Mouse (Mus musculus) gastrocnemius, postnatal 14 days (tissue): Measurements from ENCODE around the gene 1110002E22Rik. TPM values are rescaled to one million over a fixed set of nuclear protein-coding genes. Genes with fewer than 3 reads are reported as not detected.

Experiments used
- total RNA-seq, 2 experiments: library from RNA; stranded (reverse); gene quantifications; 2 replicates each; pipeline ENCODE4 v1.2.3; 2021

The 1110002E22Rik gene
- total RNA-seq, 2 experiments from 2014 or later, result 105 to 170 TPM

Other genes starting within 250 kb of the 1110002E22Rik start
- 10 to 100 TPM; 87.8 to 95.7 TPM for gene H2afz, start 200.6 kb upstream of the 1110002E22Rik start, total RNA-seq
- gene Dnajb14, start 197.4 kb upstream of the 1110002E22Rik start, total RNA-seq, result 1 to 10 TPM; 7.2 to 9.6 TPM
- 10 to 100 TPM; 47.3 to 51.2 TPM for gene Lamtor3, start 146.5 kb upstream of the 1110002E22Rik start, total RNA-seq
- 1 to 10 TPM in 1 of 2 experiments, under 1 TPM in 1; 0.84 to 1.1 TPM for gene Dapp1, start 83.5 kb upstream of the 1110002E22Rik start, total RNA-seq
- gene Gm5105, start 2.3 kb downstream of the 1110002E22Rik start, total RNA-seq, result 1 to 10 TPM; 1.4 to 1.6 TPM
- gene Trmt10a, start 78.4 kb downstream of the 1110002E22Rik start, total RNA-seq, result 1 to 10 TPM; 2.4 to 2.5 TPM
- 1 to 10 TPM; 1.9 to 2.7 TPM for gene Mttp, start 79.9 kb downstream of the 1110002E22Rik start, total RNA-seq
- not detected for gene 4930579F01Rik, start 128.8 kb downstream of the 1110002E22Rik start, total RNA-seq
- under 1 TPM; 0.13 to 0.37 TPM for gene Adh7, start 152.7 kb downstream of the 1110002E22Rik start, total RNA-seq
- gene Adh1, start 195.9 kb downstream of the 1110002E22Rik start, total RNA-seq, result 10 to 100 TPM; 46.4 to 90.8 TPM
- not detected for gene Adh6a, start 248.2 kb downstream of the 1110002E22Rik start, total RNA-seq